Mouse (Mus musculus) thymus, postnatal 4 days (tissue): Measurements from ENCODE around the gene Gm10037.

Source experiments
- DNase-seq: peaks from one replicate; pipeline ENCODE4 v3.0.0; 2021

Gene Gm10037

GRCm38 (mm10) chr13:67876699-67877254, 45.9 kb downstream of the Gm10037 start:
- no peak for DNase-seq

- DNase-seq: no peak
Measured at GRCm38 (mm10) chr13:67883966-67884365, 53.1 kb downstream of the Gm10037 start.
